In the genomic region with DNA sequence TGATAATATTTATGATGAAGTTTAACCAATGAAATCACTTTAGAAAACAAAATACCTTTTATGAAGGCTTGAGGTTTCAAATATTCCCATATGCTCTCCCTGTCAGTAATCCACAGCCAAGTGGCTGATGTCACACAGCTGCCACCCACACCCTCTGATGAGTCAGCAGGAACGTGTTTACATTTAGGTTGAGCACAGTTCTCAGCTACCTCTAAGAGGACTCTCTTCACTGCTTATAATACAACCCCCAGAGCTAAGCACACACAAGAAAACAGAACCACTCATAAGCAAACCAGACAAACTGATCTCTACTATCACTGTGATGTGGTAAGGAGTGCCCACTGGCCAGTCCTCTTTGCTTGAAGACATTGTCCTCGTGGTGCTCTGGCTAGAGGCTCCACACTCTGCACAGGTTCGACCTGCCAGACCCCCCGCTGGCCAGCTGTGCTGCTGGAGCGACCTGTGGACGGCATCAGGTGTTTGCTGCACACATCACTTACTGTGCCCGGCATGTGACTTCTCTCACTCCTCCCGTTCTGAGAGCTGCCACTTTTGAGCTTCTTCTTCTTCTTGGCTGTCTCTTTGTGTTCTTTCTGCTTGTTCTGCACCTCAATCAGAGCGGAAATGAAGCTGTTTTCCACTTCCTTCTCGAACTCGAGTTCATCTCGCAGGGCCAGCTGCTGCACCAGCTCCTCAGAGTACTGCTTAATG, we compare ENCODE assay signal across 9 mouse cellular contexts. TPM values are rescaled to one million over a fixed set of nuclear protein-coding genes. Genes with fewer than 3 reads are reported as not detected.
DNase-seq lines count a peak whose midpoint lies in the region; ATAC-seq and TF ChIP-seq lines count a peak whose summit lies in the region.
"Had no signal": no experiment of that assay in that cellular context is flagged by ENCODE, and none has a peak within 500 bp of the region (broad histone marks: within the 10 kb centered on the region; RNA-seq: fewer than 3 reads in every experiment).

No protein-coding gene starts in this region.

- TF ChIP-seq CTCF in spleen, adult 2 months (IDR thresholded peaks at IDR 0.05; ENCODE audit: extremely low read depth, insufficient read depth, insufficient read length, insufficient replicate concordance): no peak
- no peak for TF ChIP-seq CTCF in liver, postnatal 0 days (IDR thresholded peaks at IDR 0.05; ENCODE audit: low read depth)

- H3K4me3 ChIP-seq in spleen, adult 2 months (ENCODE audit: extremely low read depth, insufficient read depth, insufficient read length): peak overlapping the region; percentile 16; the same call in 1 of the 2 replicates
- no peak overlapping the region for H3K4me3 ChIP-seq in liver, postnatal 0 days (ENCODE audit: low read depth, low read length)

- WGBS in spleen, adult 2 months: 49% methylated on average over 12 of the region's 12 CpGs
- 63% methylated on average over 12 of the region's 12 CpGs for WGBS in liver, postnatal 0 days (ENCODE audit: insufficient replicate concordance)

- H3K27ac ChIP-seq in spleen, adult 2 months (ENCODE audit: insufficient read depth, low read length): peak overlapping the region; percentile 80
- peak overlapping the region; percentile 69 for H3K27ac ChIP-seq in liver, postnatal 0 days (ENCODE audit: low read depth)

- intact Hi-C loops in heart, postnatal 36 days (cut with DNase I): no loop called here

- no peaks in the 10 kb centered on the region for H3K27me3 ChIP-seq in spleen, adult 2 months (ENCODE audit: control insufficient read depth, insufficient read depth, low read length)
- no peaks in the 10 kb centered on the region for H3K27me3 ChIP-seq in liver, postnatal 0 days (ENCODE audit: insufficient read depth, low read length)

- peaks cover 3% of the 10 kb centered on the region; the same call in 1 of the 2 replicates for H3K4me1 ChIP-seq in spleen, adult 2 months (ENCODE audit: control insufficient read depth, insufficient read depth, insufficient read length)
- H3K4me1 ChIP-seq in liver, postnatal 0 days (ENCODE audit: insufficient read depth): peaks cover 14% of the 10 kb centered on the region

- TF ChIP-seq POLR2A in spleen, adult 2 months (IDR thresholded peaks at IDR 0.05; ENCODE audit: low read depth, low read length): no peak

- no peaks in the 10 kb centered on the region for H3K9me3 ChIP-seq in liver, postnatal 0 days (ENCODE audit: low read length)

- no peak overlapping the region for H3K9ac ChIP-seq in liver, postnatal 0 days (replicated peaks)

- peaks cover 16% of the 10 kb centered on the region for H3K36me3 ChIP-seq in spleen, adult 2 months (ENCODE audit: control insufficient read depth, insufficient read depth, low read length)
- H3K36me3 ChIP-seq in liver, postnatal 0 days (replicated peaks; ENCODE audit: insufficient read depth, low read length): peaks cover 14% of the 10 kb centered on the region; the same call in 1 of the 2 replicates

- peak; percentile 93 for DNase-seq in heart, adult 11 months
- DNase-seq in heart, postnatal 36 days: no peak
- peak in 1 of 2 experiments; percentile 29 for DNase-seq in spleen, adult 2 months (ENCODE audit: low read depth in 1 of 2, low spot score in 2 of 2)
- DNase-seq in spleen, postnatal 4 days (ENCODE audit: low spot score in 2 of 2): no peak
- peak; percentile 40 for DNase-seq in liver, postnatal 0 days
- DNase-seq in urinary bladder, adult 18-20 months (ENCODE audit: low spot score in 2 of 2): no peak
- no peak for DNase-seq in retina, embryonic 14.5 days (ENCODE audit: low spot score)
- DNase-seq in gastrocnemius, adult 8-10 months (ENCODE audit: low spot score in 2 of 2): no peak
- DNase-seq: gastrocnemius, postnatal 25 days had no signal

- TF ChIP-seq EP300 in liver, postnatal 0 days (IDR thresholded peaks at IDR 0.05; ENCODE audit: low read depth): peak; percentile 51; the same call in 1 of the 2 replicates

- peak; percentile 88 for ATAC-seq in liver, postnatal 0 days

- no peak overlapping the region for H3K4me2 ChIP-seq in liver, postnatal 0 days (ENCODE audit: low read depth, low read length)

RNA-seq across cellular contexts. Expression of a gene that starts 17.7 kb away (rescaled TPM):
- total RNA-seq in heart, postnatal 36 days (2021): 10 to 100 TPM; 70.5 to 81.7 TPM
- 12.7 TPM in 2 replicates for polyA plus RNA-seq in spleen, adult 2 months (2012; rRNA removed)
- 17.3 and 20.3 TPM in 2 replicates for polyA plus RNA-seq in liver, postnatal 0 days (2015; fragmentation: Nextera tagmentation; extraction: Ambion mirVana)
- 10 to 100 TPM; 60.3 to 95.0 (median 77.1) TPM for total RNA-seq in gastrocnemius, adult 8-10 months (2022)

Comparison
In these comparisons a context has a peak if more than half of its experiments do, and no peak if none do; other contexts are left out.
1. DNase-seq: peak in heart, adult 11 months (single experiment) and liver, postnatal 0 days (single experiment); none in heart, postnatal 36 days (0 of 2), spleen, postnatal 4 days (0 of 2), urinary bladder, adult 18-20 months (0 of 2), retina, embryonic 14.5 days (single experiment) and gastrocnemius, adult 8-10 months (0 of 2).